Mouse (Mus musculus) megakaryocyte, embryonic 14.5 days (primary cell): ENCODE measurements around the gene Olfr551. TPM values are rescaled to one million over a fixed set of nuclear protein-coding genes. Genes with fewer than 3 reads are reported as not detected.
"Not testable (repeated sequence)": the region's sequence is repeated elsewhere in the genome, so short reads cannot be mapped to it uniquely, and the experiment has no call there.

Experiments
- H3K27me3 ChIP-seq: replicated peaks from 2 replicates; pipeline ENCODE3; 2012; ENCODE audit warnings: inconsistent platforms
- H3K36me3 ChIP-seq: replicated peaks from 2 replicates; pipeline ENCODE3; 2012; ENCODE audit warnings: low read length, inconsistent platforms, mixed read lengths
- H3K4me1 ChIP-seq: 2 replicates; pipeline ENCODE4 v1.6.1; 2012; ENCODE audit warnings: inconsistent platforms
- H3K4me3 ChIP-seq: replicated peaks from 2 replicates; pipeline ENCODE3; 2012; ENCODE audit warnings: moderate library complexity, mild to moderate bottlenecking, inconsistent platforms
- H3K9me3 ChIP-seq: 2 replicates; pipeline ENCODE4 v1.6.1; 2012; ENCODE audit warnings: inconsistent platforms
- FLI1 ChIP-seq: IDR thresholded peaks from 2 replicates; pipeline ENCODE4 v1.6.1; 2012; ENCODE audit warnings: low read length, inconsistent platforms, mixed read lengths
- GATA1 ChIP-seq: IDR thresholded peaks from 3 replicates; pipeline ENCODE4 v1.6.1; 2012; ENCODE audit warnings: mixed read lengths, low read length, inconsistent platforms, borderline replicate concordance
- polyA plus RNA-seq: library from polyadenylated mRNA; stranded (reverse); fragments of >175 nt; gene quantifications from 2 replicates; pipeline ENCODE4 v1.2.3, GENCODE M21; 2012; ENCODE audit warnings: low replicate concordance; ENCODE audit not compliant: insufficient read depth

The Olfr551 gene
- not detected in 2 replicates for polyA plus RNA-seq

DNA sequence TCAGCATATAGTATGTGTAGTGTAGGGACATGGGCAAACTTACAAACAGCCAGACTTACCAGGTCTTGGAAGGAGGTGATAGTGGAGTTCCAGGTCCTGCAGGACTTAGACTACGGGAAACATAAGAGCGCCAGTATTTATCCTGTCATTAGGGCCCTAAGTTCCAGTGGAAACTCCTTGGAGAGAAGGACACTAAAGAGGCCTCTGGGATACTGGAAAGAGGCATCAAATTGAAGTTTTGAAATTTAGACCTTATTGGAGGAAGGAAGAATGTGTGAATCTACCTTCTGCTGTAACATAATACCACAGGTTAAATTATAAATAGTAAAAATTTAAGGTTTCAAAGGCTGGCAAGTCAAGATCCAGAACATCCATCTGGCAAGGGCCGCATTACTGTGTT is at the start of gene Olfr551:
Olfr551 (minus strand) TSS at position 101 of the 400 bp plus-strand sequence.
- H3K27me3 ChIP-seq, result no peaks in the 10 kb centered on the region
- peaks cover 54% of the 10 kb centered on the region for H3K4me1 ChIP-seq
- H3K4me3 ChIP-seq, result no peak within 1 kb of the TSS
- H3K9me3 ChIP-seq, result no peaks in the 10 kb centered on the region
- no peaks in the 10 kb centered on the region for H3K36me3 ChIP-seq
- TF ChIP-seq FLI1 (no peak), GATA1 (no peak)

- no peaks in the 10 kb centered on the region for H3K9me3 ChIP-seq
- peaks cover 9% of the 10 kb centered on the region for H3K4me1 ChIP-seq
- no peaks in the 10 kb centered on the region for H3K27me3 ChIP-seq
- no peaks in the 10 kb centered on the region for H3K36me3 ChIP-seq
- H3K4me3 ChIP-seq, result no peak within 1 kb of the TSS
- TF ChIP-seq FLI1 (no peak), GATA1 (no peak)
Observed at GRCm38 (mm10) chr7:102638132-102638531, 46.4 kb upstream of the Olfr551 start, which contains the start of gene Olfr554. TSS of gene Olfr554 (plus strand) at chr7:102638432.

GRCm38 (mm10) chr7:102636665-102637064 is 45.0 kb upstream of the Olfr551 start:
- H3K4me3 ChIP-seq, result no peak overlapping the region
- no peaks in the 10 kb centered on the region for H3K9me3 ChIP-seq
- no peaks in the 10 kb centered on the region for H3K36me3 ChIP-seq
- TF ChIP-seq GATA1 (no peak), FLI1 (no peak)
- no peaks in the 10 kb centered on the region for H3K27me3 ChIP-seq
- peaks cover 9% of the 10 kb centered on the region for H3K4me1 ChIP-seq

DNA sequence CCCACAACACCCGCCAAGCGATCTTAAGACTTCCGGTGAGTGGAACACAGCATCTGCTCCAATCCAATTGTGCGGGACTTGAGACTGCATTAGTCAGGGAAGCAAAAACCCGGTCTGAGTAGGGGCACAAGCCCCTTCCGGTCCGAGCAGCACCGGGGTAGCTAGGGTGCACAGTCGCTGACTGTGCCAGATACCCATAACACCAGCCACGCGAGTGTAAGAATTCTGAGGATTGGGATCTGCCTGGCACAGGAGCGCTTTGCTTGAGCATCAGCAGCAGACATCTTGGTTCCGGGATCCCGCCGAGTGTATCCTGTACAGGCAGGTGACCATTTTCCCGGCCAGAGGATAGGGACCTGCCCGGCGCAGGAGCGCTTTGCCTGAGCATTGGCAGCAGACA is 28.7 kb upstream of the Olfr551 start:
- not testable (repeated sequence) for H3K4me3 ChIP-seq, H3K9me3 ChIP-seq, H3K36me3 ChIP-seq, H3K27me3 ChIP-seq
- H3K4me1 ChIP-seq, result peaks cover 18% of the 10 kb centered on the region; the same call in 1 of the 2 replicates

DNA sequence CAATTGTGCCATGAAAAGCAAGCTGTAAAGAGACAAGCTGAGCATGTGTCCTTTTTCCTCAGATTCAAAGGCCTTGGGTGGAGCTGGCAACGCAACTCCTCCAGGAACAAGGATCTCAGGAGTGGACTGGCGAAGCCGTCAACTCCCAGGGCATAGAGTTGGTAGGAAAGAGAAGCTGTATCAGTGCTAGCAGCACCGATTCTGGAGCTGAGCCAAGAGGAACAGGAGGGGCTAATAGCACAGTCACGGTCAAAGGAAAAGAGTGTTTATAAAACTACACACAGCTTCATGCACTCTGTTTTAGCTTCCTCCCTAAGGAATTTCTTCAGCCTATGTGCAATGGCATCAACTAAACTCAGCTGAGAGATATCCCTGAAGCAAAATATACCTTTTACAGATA is 27.9 kb upstream of the Olfr551 start:
- H3K9me3 ChIP-seq, result no peaks in the 10 kb centered on the region
- H3K4me3 ChIP-seq, result no peak overlapping the region
- peaks cover 18% of the 10 kb centered on the region; the same call in 1 of the 2 replicates for H3K4me1 ChIP-seq
- peaks cover 4% of the 10 kb centered on the region for H3K36me3 ChIP-seq
- no peaks in the 10 kb centered on the region for H3K27me3 ChIP-seq
- no peak for TF ChIP-seq FLI1
- TF ChIP-seq GATA1, result no peak

GRCm38 (mm10) chr7:102618118-102618517 is 26.4 kb upstream of the Olfr551 start, which contains the start of gene Olfr553:
TSS of gene Olfr553 (minus strand) at chr7:102618218.
- no peaks in the 10 kb centered on the region for H3K27me3 ChIP-seq
- H3K4me3 ChIP-seq, result no peak within 1 kb of the TSS
- TF ChIP-seq FLI1 (no peak), GATA1 (no peak)
- H3K4me1 ChIP-seq, result peaks cover 18% of the 10 kb centered on the region; the same call in 1 of the 2 replicates
- peaks cover 4% of the 10 kb centered on the region for H3K36me3 ChIP-seq
- no peaks in the 10 kb centered on the region for H3K9me3 ChIP-seq

- no peak for TF ChIP-seq GATA1
- TF ChIP-seq FLI1, result no peak
- no peaks in the 10 kb centered on the region for H3K9me3 ChIP-seq
- peaks cover 69% of the 10 kb centered on the region for H3K4me1 ChIP-seq
- peak within 1 kb of the TSS; percentile 81 for H3K4me3 ChIP-seq
- no peaks in the 10 kb centered on the region for H3K36me3 ChIP-seq
- H3K27me3 ChIP-seq, result no peaks in the 10 kb centered on the region
Observed at GRCm38 (mm10) chr7:102597378-102598031, 5.8 kb upstream of the Olfr551 start, which contains the start of gene Olfr552. TSS of gene Olfr552 (plus strand) at chr7:102597770.

GRCm38 (mm10) chr7:102575998-102576397 is 15.7 kb downstream of the Olfr551 start:
- H3K9me3 ChIP-seq, result no peaks in the 10 kb centered on the region
- H3K36me3 ChIP-seq, result no peaks in the 10 kb centered on the region
- H3K4me3 ChIP-seq, result peak overlapping the region; percentile 28
- H3K4me1 ChIP-seq, result peaks cover 46% of the 10 kb centered on the region
- TF ChIP-seq GATA1 (no peak), FLI1 (no peak)
- H3K27me3 ChIP-seq, result no peaks in the 10 kb centered on the region

GRCm38 (mm10) chr7:102573174-102573830 is 18.4 kb downstream of the Olfr551 start:
- Histone ChIP-seq H3K27me3 (no peaks in the 10 kb centered on the region), H3K4me1 (peaks cover 30% of the 10 kb centered on the region), H3K36me3 (no peaks in the 10 kb centered on the region), H3K9me3 (no peaks in the 10 kb centered on the region), H3K4me3 (no peak overlapping the region)
- TF ChIP-seq FLI1, result no peak
- TF ChIP-seq GATA1, result no peak

DNA sequence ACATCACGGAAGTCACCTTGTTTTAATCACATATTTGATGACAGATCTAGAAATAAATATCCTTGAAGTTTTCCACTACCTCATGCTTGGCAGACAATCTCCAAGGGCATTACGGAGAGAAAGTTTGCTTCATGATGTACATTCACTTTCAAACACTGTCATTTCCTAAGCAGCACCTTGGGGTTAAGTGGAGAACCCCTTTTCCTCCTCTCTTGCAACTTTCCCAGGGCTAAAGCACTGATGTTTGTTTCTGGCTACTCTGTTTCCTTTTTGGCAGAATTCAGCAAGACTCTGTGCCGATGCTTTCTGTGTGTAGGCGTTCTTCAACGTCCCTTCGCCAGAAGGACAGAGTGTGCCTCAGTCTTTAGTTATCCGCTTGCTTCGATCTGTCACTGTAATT is 20.5 kb downstream of the Olfr551 start, which contains the start of gene Olfr550:
Olfr550 (plus strand) TSS at position 301 of the 400 bp plus-strand sequence.
- TF ChIP-seq GATA1 (no peak), FLI1 (no peak)
- Histone ChIP-seq H3K4me1 (peaks cover 27% of the 10 kb centered on the region), H3K27me3 (no peaks in the 10 kb centered on the region), H3K4me3 (no peak within 1 kb of the TSS), H3K9me3 (no peaks in the 10 kb centered on the region), H3K36me3 (no peaks in the 10 kb centered on the region)
